Mouse (Mus musculus) neural tube, embryonic 15.5 days (tissue): ENCODE measurements at regions not wholly inside any gene's neighbourhood (a gene's known extent, or its start where the extent isn't known, plus 50 kb on each side); places are given as distances from the start of the nearest gene placed in this dataset.

Source experiments
- ATAC-seq: fragments of 200-750 bp; cut with Nextera tagmentation; 2 replicates; pipeline ENCODE4 v1.8.0; 2017; ENCODE audit warnings: mild to moderate bottlenecking, moderate TSS enrichment, moderate library complexity; ENCODE audit not compliant: low FRiP score
- H3K27ac ChIP-seq: fragments of 300-500 bp; sonication (generic); replicated peaks from 2 replicates; pipeline ENCODE4 v1.5.1; 2015; ENCODE audit warnings: mild to moderate bottlenecking, inconsistent platforms
- H3K27me3 ChIP-seq: fragments of 300-500 bp; sonication (generic); replicated peaks from 2 replicates; pipeline ENCODE4 v1.6.1; 2015; ENCODE audit warnings: inconsistent platforms
- H3K36me3 ChIP-seq: fragments of 300-500 bp; sonication (generic); 2 replicates; pipeline ENCODE4 v1.6.1; 2015; ENCODE audit warnings: inconsistent platforms
- H3K4me1 ChIP-seq: fragments of 300-500 bp; sonication (generic); 2 replicates; pipeline ENCODE4 v1.6.1; 2015; ENCODE audit warnings: inconsistent platforms
- H3K4me2 ChIP-seq: fragments of 300-500 bp; sonication (generic); 2 replicates; pipeline ENCODE4 v1.6.1; 2015; ENCODE audit warnings: inconsistent platforms, mild to moderate bottlenecking, moderate library complexity
- H3K4me3 ChIP-seq: fragments of 300-500 bp; sonication (generic); replicated peaks from 2 replicates; pipeline ENCODE4 v1.5.1; 2015; ENCODE audit warnings: mild to moderate bottlenecking, inconsistent platforms
- H3K9ac ChIP-seq: fragments of 300-500 bp; sonication (generic); replicated peaks from 2 replicates; pipeline ENCODE4 v1.6.1; 2015; ENCODE audit warnings: mild to moderate bottlenecking, inconsistent platforms
- H3K9me3 ChIP-seq: fragments of 300-500 bp; sonication (generic); replicated peaks from 2 replicates; pipeline ENCODE4 v1.6.1; 2016; ENCODE audit warnings: inconsistent platforms
- WGBS: fragments of 180-500 bp; shearing (Covaris S2); methylation state at CpG from one replicate; pipeline ENCODE4 v1.1.7; 2015; ENCODE audit warnings: mixed read lengths; 5-methylcytosine and 5-hydroxymethylcytosine counted together

DNA sequence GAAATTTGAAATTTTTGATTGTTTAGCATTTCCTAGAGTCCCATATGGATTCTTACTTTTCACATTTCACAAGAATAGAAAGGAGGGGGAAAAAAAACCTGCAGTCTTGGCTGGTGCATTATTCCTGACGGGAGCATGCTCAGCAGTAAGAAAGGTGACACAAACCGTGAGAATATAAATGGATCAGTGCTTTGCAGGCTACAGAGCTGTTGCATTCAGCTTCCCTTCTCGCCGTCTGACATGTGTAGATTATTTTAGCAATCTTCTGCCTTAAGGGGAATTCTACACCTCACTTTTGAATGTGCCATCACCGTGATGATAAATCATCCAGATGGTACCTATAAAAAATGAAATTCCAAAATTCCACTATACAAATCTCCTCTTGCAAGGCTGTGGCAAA, 55.3 kb downstream of the Crygf start:
- Histone ChIP-seq H3K4me1 (no peaks in the 10 kb centered on the region), H3K4me2 (no peak overlapping the region), H3K27ac (no peak overlapping the region), H3K27me3 (no peaks in the 10 kb centered on the region), H3K9me3 (no peaks in the 10 kb centered on the region), H3K4me3 (no peak overlapping the region), H3K9ac (no peak overlapping the region), H3K36me3 (no peaks in the 10 kb centered on the region)
- 83% methylated on average over 5 of the region's 5 CpGs for WGBS
- ATAC-seq, result no peak

DNA sequence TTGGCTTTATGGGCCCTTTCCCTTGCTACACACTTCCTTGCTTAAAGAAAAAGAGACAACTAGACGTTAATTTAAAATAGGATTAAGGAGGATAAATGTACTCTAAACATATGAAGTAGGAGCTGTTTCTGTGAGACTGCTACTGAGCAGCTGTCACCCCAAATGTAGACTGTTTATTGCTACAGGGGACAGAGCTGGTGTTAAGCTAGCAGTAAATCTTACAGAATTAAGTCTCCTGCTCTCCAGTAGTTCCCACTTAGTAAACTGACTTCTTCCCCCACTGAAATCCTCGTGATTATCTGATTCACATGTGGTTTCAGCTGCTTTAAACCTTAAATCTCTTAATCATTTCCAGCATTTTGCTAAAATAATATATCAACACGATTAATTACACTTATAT, 74.1 kb downstream of the Crygf start:
- H3K36me3 ChIP-seq, result no peaks in the 10 kb centered on the region
- no peak overlapping the region for H3K4me2 ChIP-seq
- H3K4me3 ChIP-seq, result no peak overlapping the region
- H3K9ac ChIP-seq, result no peak overlapping the region
- no peak for ATAC-seq
- H3K4me1 ChIP-seq, result peaks cover 8% of the 10 kb centered on the region; the same call in 1 of the 2 replicates
- no peaks in the 10 kb centered on the region for H3K9me3 ChIP-seq
- no peak overlapping the region for H3K27ac ChIP-seq
- WGBS, result 59% methylated on average over 3 of the region's 3 CpGs
- 0 out of 2 replicates have a peak, but pooled peaks cover 2% of the 10 kb centered on the region for H3K27me3 ChIP-seq

DNA sequence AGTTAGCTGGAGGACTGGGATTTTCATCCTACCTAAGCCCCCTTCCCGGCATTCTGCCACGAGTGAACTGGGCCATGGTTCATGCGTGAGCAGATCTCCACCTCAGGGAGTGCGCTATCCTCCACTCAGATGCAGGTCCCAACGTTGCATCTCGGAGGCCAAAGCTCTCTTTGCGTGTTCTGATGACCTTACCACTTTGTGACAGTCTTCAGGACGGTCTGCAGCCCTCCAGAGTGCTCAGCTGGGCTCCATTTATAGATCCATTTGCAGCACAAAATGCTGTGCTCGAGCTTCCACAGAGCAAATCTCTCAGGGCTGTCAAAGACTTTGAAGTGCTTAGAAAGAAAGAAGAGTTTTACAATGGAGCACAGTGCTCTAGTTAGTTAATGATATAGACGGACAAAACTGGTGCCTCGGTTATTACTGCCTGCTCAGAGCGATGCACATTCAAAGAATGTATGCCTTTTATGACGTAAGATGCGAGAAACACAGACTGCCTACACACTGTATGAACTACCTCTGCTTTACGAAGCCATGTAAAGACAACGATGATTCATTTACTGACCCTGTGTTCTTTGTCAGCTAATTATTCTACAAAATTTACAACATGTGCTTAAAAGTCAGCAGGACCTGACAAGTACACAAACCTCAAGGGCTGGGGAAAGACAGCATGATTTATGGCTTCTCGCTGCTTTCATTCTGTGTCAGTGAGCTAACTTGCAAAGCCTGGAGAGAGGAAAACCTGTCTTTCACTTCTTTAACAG, 77.8 kb downstream of the Crygf start:
- Histone ChIP-seq H3K27me3 (0 out of 2 replicates have a peak, but pooled peaks cover 4% of the 10 kb centered on the region), H3K4me2 (peak overlapping the region; percentile 44), H3K27ac (no peak overlapping the region), H3K4me1 (peaks cover 8% of the 10 kb centered on the region; the same call in 1 of the 2 replicates), H3K4me3 (peak overlapping the region; percentile 14; the same call in 1 of the 2 replicates), H3K36me3 (no peaks in the 10 kb centered on the region), H3K9me3 (no peaks in the 10 kb centered on the region), H3K9ac (peak overlapping the region; percentile 3; the same call in 1 of the 2 replicates)
- ATAC-seq, result peak; percentile 79
- 9% methylated on average over 17 of the region's 17 CpGs for WGBS
